Mouse (Mus musculus) stomach, postnatal 0 days (tissue): ENCODE measurements around the gene Dlgap5.

Source experiments
- CTCF ChIP-seq: IDR thresholded peaks from 2 replicates; pipeline ENCODE4 v1.5.1; 2016; ENCODE audit warnings: antibody characterized with exemption, low read depth, mild to moderate bottlenecking, moderate library complexity
- EP300 ChIP-seq: optimal IDR thresholded peaks from 2 replicates; pipeline ENCODE3; 2016; ENCODE audit warnings: antibody characterized with exemption

- TF ChIP-seq CTCF (no peak), EP300 (no peak)
These were observed 58.6 kb downstream of the Dlgap5 start for GRCm38 (mm10) chr14:47359610-47360009.
